Mouse (Mus musculus) heart, adult 18-20 months (tissue): ENCODE data around the gene Kank2. TPM values are rescaled to one million over a fixed set of nuclear protein-coding genes. Genes with fewer than 3 reads are reported as not detected.
"Not testable (repeated sequence)": the region's sequence is repeated elsewhere in the genome, so short reads cannot be mapped to it uniquely, and the experiment has no call there.

Experiments
- DNase-seq, 2 experiments: peaks; one replicate each; pipeline ENCODE4 v3.0.0; 2021 to 2022; ENCODE audit warnings: mixed read lengths in 1 of 2
- total RNA-seq, 2 experiments: library from RNA; stranded (reverse); gene quantifications; 2 replicates each; pipeline ENCODE4 v1.2.3; 2021

The Kank2 gene
- total RNA-seq, 2 experiments from 2014 or later, result 58.1 to 60.8 TPM

DNA sequence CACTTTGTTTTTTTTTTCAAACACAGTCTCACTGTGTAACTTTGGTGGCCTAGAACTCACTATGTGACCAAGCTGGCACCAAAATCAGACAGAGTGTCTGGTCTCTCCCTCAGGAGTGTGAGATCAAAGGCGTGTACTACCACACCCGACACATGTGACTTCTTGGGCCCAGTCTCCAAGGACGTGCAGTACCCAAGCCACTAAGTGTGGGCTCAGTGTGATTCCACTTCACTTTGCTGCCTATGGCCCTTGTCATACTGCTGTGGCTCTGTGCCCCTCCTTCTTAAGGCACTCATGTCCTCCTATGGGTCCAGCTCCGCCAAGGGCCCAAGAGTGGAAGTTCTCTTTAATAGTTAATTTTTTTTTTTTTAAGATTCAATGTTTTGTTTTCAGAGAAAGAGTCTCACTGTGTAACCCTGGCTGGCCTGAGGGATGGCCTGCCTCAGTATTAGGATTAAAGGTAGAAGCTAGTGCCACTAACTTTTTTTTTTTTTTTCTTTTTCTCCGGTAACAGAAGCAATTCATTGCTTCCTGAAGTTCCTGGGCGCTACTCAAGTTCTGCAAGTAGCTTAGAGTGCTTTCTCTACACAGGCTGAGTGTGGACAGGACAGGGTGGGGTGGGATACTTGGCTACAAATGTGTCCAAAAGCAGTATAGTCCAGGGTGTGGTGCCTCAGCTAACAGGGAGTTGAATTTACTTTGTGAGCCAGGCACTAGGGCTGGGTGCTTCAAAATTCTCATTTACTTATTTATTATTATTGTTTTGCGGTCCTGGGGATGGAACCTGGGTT lies 13.8 kb downstream of the Kank2 start:
- no peak for DNase-seq

DNA sequence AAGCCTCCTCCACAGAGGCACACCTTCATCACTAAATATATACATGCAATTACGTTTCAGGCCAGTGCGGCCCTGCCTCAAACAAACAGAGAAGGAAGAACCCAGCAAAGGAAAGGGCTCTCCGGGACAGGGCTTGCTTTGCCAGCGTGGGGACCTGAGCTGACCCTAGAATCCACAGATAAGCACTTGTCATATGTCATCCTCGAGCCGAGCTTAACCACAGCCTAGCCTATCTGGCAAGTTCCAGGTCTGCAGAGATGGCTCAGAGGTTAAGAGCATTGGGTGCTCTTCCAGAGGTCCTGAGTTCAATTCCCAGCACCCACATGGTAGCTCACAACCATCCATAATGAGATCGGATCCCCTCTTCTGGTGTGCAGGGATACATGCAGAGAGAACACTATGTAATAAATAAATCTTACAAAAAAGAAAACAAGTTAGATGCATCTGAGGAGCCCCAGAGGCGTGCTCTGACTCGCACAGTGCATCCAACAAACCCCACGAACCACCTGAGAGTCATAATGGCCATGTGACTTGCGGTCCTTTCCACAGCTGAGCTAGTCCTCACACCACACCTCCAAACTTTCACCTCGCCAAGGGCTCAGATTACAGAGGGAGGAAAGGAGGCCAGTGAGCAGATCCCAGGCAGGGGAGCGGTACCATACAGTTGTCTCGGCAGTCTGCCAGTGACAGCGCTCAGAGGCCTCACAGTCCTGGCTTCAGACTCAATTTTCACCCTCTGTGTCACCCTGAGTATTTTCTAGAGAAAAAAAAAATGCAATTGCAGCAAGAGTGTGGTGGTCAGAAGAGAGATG lies 16.7 kb downstream of the Kank2 start:
- peak; percentile 60 to 74 for DNase-seq

DNA sequence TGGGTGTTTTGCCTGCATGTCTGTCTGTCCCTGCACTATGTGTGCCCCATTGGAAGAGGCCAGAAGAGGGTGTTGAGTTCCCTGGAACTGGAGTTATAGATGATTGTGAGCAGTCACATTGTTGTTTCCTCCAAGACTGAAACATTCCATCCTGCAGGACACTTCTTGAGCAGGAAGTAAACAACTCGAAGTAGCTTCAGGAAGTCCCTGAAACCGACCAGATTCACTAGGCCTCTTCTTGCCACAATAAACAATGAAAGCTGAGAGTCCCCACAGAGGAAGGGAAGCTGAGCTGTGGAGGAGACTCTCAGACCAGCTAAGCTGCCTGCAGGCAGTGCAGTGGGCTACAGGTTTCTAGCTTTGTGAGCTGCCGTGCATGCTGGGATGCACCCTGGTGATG lies 20.8 kb downstream of the Kank2 start:
- DNase-seq, result no peak

DNA sequence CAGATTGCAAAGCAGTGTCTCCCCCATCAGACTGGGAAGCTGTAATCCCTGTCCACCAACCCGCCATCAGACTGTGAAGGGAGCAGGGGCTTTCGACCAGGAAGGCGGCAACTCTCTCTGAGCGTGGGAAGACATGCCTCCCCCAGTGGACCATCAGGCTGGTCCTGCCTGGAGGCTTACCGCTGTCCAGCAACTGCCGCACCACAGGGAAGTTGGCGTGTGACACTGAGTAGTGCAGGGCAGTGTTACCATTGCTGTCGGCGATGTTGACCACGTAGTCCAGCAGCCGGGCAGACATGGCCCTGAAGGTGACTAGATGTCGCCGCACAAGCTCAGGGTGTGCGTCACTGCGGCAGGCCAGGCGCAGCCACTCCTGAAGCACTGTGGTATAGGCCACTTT lies 24.2 kb downstream of the Kank2 start:
- no peak for DNase-seq

DNA sequence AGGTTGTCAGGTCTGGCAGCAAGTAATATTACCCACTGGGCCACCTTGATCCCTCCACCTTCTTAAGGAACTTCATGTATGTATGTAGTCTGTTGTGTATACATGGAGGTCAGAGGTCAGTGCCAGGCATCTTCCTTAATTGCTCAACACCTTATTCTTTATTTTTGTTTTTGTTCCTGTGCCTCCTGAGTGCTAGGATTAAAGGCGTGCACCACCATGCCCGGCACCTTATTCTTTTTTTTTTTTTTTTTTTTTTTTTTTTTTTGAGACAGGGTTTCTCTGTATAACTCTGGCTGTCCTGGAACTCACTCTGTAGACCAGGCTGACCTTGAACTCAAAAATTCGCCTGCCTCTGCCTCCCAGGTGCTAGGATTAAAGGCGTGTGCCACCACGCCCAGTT lies 25.1 kb downstream of the Kank2 start:
- not testable (repeated sequence) for DNase-seq

DNA sequence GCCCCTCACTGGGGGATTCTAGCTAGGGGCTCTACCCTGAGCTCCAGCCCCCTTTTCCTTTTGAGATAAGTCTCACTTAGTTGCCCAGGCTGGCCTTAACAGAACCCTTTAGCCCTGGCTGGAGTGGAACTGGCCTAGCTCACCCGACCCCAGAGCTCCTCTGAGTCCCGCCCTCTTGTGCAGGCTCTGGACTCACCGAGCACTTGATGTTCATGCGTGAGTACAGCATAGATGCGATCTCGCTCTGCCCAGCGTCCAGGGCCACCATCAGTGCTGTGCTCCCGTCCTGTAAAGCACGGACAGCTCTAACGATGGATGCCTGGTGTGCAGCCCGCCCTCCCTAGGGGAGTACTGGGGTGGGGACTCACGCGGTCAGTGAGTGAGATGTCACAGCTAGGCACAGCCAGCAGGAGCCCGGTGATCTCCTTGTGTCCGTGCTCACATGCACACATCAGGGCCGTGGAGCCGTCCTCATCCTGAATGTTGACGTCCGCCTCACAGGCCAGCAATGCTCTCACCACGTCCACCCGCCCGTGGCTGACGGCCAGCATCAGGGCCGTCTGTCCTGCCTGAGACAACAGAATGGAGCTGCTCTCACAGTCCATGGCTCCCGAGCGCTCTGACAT lies 28.9 kb downstream of the Kank2 start:
- peak; percentile 71 to 73 for DNase-seq

DNA sequence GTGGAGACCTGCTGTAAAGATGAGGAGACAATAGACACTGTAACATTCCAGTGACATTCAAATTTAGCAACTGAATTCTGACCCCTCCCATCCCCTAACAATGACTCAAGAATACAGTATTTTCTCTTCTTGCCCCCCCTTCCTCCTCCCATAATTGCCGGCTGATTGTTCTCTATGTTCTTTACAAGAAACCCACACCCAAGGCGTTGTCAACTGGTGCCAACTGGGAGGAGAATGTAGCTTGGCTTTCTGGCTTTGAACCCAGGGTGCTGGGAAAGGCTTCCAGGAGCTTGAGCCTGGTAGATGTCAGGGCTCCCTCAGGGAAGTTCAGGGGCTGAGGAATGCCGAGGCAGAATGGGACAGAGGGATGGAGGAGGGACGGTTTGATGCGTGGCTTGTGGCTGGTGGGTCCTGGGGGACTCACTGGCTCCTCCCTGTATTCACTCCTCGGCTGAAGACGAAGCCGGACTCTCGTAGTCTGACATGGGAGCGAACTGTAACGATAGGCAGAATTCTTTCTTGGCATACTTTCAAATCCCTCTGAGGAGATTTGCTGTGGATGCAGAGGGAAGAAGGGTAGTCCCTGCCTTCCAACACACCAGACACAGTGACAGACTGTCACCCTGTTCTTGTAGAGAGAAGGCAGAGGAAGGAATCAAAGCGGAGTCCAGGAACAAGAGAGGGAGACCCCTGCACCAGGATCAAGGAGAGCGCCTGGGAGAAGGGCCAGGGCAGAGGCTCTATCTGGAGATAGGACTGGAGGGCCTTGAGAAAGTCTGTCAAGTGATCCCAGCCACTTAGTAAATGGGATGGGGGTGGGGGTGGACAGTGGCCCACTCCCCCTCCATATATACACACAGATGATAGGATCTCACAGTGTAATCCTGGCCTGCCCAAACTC lies 29.8 kb downstream of the Kank2 start:
- peak; percentile 71 to 73 for DNase-seq

DNA sequence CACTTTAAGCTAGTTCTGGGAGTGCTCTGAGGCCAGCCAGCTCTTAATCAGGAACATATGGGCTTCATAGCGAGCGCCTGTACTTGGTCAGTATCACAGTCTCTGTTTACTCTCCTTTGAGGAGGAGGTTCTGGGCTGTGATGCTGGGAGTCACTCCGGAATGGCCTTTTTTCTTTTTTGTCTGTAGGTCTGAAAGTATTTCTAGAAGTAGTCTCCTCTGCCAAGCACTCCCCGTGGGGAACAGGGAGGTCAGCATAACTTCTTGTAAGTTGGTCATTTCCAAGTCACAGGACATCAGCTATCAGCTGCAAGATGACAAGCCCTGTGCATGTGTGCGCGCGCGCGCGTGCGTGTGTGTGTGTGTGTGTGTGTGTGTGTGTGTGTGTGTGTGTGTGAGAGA lies 30.6 kb downstream of the Kank2 start:
- peak; percentile 86 for DNase-seq

DNA sequence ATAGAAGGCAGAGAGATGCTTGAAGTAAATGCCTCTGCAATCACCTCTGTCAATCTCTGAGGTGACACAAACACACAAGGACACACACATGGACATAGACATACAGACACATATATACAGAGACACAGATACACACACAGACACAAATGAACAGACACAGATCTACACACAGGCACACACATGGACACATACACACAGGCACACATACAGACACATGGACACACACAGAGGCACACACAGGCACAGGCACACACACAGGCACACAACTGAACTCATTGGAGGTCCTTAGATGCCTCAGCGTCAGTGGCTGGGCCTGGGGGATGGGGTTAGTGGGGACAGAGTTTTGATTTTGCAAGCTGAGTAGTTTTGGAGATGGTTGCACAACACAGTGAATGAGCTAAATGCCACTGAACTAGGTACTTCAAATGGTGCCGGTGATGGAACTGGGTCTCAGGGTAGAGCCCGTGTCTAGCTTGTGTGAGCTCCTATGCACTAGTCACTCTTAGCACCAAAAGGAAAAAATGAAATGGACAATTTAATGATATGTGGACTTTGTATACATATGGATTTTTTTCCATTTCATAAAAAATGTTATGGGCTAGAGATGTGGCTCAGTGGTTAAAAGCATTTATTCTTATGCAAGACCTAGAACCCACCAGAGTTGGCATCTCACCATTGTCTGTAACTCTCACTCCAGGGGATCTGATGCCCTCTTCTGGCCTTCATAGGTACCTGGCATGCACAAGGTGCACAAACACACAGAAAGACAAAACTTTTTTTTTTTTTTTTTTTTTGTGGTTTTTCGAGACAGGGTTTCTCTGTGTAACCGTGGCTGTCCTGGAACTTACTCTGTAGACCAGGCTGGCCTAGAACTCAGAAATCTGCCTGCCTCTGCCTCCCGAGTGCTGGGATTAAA lies 34.2 kb downstream of the Kank2 start:
- DNase-seq, result no peak

DNA sequence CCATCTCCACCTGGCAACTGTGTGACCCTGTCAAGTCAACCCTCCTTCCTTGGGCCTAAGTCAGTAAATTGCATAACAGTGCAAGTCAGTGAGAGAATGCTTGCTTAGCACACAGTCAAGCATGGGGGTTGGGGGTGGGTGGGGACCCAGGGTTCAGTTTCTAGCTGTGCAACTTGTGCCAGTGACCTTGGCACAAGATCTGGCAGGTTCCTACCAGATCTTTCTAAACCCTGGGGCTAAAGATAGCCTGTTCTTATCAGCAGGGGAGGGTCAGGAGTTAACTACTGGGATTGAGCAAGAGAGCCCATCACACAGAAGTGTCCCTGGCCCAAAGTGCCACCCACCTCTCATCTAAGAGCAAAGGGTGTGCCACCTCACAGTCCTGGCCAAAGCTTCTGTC lies 36.4 kb downstream of the Kank2 start:
- peak; percentile 61 to 67 for DNase-seq

DNA sequence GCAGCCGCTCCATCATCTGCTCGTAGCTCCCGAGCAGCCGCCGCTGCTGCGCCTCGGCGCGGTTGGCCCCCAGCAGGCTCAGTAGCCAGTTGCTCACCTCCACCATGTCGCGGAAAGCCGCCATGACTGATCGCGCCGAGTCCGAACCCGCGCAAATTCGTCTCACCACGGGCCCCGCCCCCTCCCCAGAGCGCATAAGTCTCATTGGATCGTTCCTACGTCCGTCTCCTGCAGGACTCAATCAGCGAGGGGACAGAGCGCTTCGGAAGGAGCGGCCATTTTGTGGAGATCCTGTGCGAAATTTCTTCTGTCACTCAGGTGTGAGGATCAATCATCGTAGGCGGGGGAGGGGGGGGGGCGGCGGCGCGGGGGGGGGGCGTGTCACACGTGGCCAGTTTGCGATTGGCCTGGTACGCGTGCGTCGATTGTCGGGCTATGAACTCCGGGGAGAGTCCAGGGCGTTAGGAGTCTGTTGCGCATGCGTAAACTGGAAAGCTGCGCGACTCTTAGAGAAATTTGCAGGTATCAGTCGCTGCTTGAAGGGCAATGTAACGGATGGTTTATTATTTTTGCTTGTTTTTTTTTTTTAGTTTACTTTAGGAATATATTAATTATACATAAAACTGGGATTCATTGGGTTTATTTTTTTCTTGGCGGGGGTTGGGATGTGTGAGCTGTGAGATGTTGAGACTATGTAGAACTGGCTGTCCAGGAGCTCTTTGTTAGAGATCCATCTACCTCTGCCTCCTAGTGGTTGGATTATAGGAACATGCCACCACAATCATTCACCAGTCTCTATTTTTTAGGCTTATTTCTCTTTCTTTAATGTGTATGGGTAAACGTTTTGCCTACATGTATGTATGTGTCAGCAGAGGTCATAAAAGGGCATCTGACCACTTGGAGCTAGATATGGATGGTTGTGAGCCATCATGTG lies 38.1 kb downstream of the Kank2 start, which contains the start of gene Spc24:
Gene Spc24 (minus strand): TSS at position 149 of the 934 bp plus-strand sequence.
- DNase-seq, result peak; percentile 97 to 98

DNA sequence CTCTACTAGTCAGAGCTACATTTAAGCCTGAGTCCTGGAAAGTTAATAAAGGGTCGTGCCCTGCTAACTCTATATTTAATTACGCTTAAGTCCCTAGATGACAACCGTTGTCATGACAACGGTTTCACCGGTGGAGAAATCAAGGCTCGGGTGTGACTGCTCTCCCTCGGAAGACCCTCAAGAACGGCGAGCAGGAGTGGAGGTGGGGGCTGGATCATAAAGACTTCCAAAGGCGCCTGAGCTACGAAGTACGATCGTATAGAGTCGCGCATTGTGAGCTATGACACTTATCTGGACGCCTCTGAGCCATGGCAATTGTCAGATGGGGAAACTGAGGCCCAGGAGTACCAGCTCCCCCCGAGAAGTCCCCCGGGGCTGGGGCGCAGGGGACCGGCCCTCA lies 38.8 kb downstream of the Kank2 start:
- DNase-seq, result no peak

DNA sequence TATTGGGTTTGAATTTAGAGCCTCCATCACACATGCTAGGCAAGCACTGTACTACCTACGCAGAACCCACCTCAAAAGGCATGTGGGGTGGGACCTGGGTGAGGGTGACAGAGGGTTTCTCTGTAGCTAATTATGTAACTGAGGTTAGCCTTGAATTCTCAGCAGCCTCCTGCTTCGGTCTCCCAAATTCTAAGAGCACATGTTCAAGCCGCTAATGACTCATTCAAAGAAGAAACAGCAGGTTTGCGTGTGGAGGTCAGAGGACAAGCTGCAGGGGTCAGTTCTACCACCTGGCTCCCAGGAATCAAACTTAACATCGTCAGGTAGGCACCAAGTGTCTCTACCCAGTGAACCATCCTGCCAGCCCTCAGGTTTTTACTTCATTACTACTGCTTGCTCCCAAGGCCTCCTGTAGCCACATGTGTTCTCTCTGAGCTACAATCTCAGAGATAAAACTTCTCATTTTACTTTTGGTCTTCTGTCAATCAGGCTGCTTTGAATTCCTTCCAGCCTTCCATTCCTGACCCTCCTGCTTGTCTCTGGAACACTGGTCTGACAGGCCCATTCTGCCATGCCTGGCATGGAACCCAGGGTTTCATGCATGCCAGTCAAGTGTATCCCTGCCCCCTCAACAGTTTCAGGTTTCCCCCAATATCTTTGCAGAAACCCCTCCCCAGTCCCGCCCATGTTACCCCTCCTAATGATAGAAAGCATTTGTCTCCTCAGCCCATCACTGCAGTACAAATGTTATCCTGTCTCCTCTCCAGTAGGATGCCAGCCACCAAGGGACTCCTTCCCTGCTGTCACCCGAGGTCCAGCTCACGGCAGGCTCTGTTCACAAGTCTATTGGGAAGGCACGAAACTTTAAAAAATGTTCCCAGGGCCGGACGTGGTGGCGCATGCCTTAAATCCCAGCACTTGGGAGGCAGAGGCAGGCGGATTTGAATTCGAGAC lies 39.7 kb downstream of the Kank2 start:
- no peak for DNase-seq

DNA sequence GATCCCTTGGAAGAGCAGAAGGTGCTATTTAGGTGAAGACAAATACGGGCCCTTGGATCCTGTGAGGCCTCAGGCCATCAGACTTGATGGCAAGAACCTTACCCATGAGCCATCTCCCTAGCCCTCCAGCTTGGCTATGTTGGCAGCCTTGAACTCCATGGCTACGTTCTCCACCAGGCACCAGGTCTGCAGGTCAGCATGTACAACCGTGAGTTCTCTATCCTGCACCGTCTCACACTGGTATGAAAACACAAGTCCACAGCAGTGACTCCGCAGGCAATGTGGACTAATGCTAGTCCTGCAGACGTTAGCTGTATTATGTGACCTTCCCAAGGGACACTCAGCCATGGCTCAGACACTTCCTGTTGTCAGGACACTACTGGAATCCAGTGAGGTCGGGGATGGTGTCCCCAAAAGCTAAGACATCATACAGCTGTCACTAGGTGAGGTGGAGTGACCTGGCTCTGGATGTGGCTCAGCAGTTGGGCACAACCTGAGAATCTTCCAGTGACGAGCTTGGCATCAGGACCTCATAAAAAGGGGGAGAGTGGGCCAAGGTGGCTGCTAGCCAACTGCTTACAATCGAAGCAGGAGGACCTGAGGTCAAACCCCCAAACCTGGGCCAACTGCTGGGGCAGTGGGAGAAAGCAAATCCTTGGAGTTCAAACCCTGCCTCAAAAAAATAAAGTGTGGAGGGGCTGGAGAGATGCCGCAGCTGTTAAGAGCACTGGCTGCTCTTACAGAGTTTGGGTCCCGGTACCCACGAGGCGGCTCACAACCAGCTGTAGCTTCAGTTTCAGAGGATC lies 43.8 kb downstream of the Kank2 start:
- peak; percentile 36 to 50 for DNase-seq

DNA sequence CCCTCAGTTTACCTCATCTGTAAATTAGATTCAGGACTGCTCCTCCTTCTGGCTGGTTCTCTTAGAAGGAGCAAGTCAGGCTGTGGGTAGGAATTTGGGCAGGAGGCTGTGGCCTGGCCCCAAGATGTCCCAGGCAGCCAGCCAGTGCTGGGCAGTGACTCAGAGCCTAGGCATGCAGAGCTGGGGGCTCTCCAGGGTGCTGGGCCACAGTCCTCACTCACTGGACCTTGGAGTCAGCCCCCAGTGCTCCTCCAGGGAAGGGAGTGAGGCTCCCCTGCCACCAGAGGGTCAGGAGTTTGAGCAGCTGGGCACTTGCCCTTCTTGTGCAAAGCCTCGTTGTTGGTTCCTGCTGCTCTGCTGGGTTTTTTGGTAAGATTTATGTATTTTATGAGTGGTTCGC lies 44.5 kb downstream of the Kank2 start:
- DNase-seq, result peak; percentile 90 to 91

DNA sequence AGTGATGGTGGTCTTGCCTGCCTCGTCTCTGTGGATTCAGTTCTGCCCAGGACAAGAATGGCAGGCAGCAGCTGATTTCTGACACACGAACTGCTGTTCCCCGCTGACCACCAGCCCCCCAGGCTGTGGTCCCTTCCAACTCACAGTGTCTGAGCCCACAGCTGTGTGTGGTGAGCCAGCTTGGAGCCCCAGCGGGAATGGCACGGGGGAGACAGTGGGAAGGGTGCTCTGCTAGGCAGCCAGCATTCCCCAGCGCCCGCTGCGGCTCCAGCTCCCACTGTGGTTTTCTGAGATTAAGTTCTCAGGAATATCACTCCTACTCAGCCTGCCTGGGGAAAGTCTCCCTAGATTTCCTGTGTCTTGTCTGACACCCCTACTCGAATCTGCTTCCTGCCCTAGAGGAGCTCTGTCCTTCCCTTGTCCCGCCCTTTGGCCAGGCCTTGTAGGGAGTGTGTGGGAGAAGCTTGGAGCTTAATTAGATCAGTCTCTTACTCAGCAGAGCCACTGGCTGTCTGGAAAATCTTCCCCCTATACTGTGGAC lies 46.2 kb downstream of the Kank2 start:
- DNase-seq, result peak; percentile 72 to 83

DNA sequence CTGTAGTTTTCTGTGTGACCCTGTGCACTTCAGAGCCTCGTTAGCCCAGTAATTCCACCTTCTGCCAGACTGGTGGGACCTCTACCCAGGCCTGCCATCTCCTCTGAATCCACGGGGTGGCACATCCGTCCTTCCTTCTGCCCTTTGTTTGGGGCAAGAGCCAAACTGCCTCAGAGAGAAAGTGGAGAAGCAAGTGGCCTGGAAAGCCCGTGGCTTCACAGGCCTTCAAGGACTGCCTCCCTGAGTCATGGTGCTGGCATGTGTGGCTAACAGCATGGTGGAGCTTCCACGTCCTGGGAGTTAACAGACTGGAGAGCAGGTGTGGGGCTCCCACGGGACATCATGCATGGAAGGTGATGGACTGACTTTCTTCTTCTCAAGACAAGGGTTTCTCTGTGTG lies 47.2 kb downstream of the Kank2 start:
- DNase-seq, result peak; percentile 64 to 67
